Mouse (Mus musculus) ES-E14 (cell line): Measurements from ENCODE around the gene Armh4.

Experiments
- CHD2 ChIP-seq: IDR thresholded peaks from 2 replicates; pipeline ENCODE4 v1.6.1; 2014; ENCODE audit warnings: mild to moderate bottlenecking, low read depth, low read length, inconsistent platforms
- ZNF384 ChIP-seq: IDR thresholded peaks from 2 replicates; pipeline ENCODE4 v1.6.1; 2012; ENCODE audit warnings: low read depth, low read length, inconsistent platforms

GRCm38 (mm10) chr14:49649191-49649590 lies 134.0 kb downstream of the Armh4 start:
- TF ChIP-seq ZNF384 (no peak), CHD2 (no peak)
